Mouse (Mus musculus) lung, embryonic 15.5 days (tissue): ENCODE data around the gene Tesc. TPM values are rescaled to one million over a fixed set of nuclear protein-coding genes. Genes with fewer than 3 reads are reported as not detected.

ENCODE experiments used
- ATAC-seq: fragments of 200-750 bp; cut with Nextera tagmentation; 2 replicates; pipeline ENCODE4 v1.8.0; 2017; ENCODE audit warnings: moderate number of reproducible peaks, borderline replicate concordance; ENCODE audit not compliant: low FRiP score, low TSS enrichment; ENCODE audit errors: extremely low read depth
- H3K27ac ChIP-seq: fragments of 300-500 bp; sonication (generic); 2 replicates; pipeline ENCODE4 v1.5.1; 2015; ENCODE audit warnings: moderate library complexity, mild to moderate bottlenecking, inconsistent platforms
- H3K27me3 ChIP-seq: fragments of 300-500 bp; sonication (generic); 2 replicates; pipeline ENCODE4 v1.6.1; 2015; ENCODE audit warnings: inconsistent platforms
- H3K36me3 ChIP-seq: fragments of 300-500 bp; sonication (generic); 2 replicates; pipeline ENCODE4 v1.6.1; 2015; ENCODE audit warnings: inconsistent platforms
- H3K4me1 ChIP-seq: fragments of 300-500 bp; sonication (generic); 2 replicates; pipeline ENCODE4 v1.6.1; 2015; ENCODE audit warnings: inconsistent platforms
- H3K4me2 ChIP-seq: fragments of 300-500 bp; sonication (generic); 2 replicates; pipeline ENCODE4 v1.6.1; 2015; ENCODE audit warnings: inconsistent platforms, mild to moderate bottlenecking, moderate library complexity
- H3K4me3 ChIP-seq: fragments of 300-500 bp; sonication (generic); 2 replicates; pipeline ENCODE4 v1.5.1; 2015; ENCODE audit warnings: mild to moderate bottlenecking, inconsistent platforms
- H3K9ac ChIP-seq: fragments of 300-500 bp; sonication (generic); 2 replicates; pipeline ENCODE4 v1.6.1; 2015; ENCODE audit warnings: inconsistent platforms
- H3K9me3 ChIP-seq: fragments of 300-500 bp; sonication (generic); 2 replicates; pipeline ENCODE4 v1.6.1; 2016; ENCODE audit warnings: inconsistent platforms
- WGBS: fragments of 180-500 bp; shearing (Covaris S2); methylation state at CpG from one replicate; pipeline ENCODE4 v1.1.7; 2015; 5-methylcytosine and 5-hydroxymethylcytosine counted together
- polyA plus RNA-seq: library from polyadenylated mRNA; unstranded; fragments of >200 nt; fragmentation: Nextera tagmentation; extraction: Ambion mirVana; gene quantifications from 2 replicates; pipeline ENCODE4 v1.2.1, GENCODE M21; 2015

Gene Tesc
- polyA plus RNA-seq, 1 experiment from 2014 or later: 8.8 TPM

DNA sequence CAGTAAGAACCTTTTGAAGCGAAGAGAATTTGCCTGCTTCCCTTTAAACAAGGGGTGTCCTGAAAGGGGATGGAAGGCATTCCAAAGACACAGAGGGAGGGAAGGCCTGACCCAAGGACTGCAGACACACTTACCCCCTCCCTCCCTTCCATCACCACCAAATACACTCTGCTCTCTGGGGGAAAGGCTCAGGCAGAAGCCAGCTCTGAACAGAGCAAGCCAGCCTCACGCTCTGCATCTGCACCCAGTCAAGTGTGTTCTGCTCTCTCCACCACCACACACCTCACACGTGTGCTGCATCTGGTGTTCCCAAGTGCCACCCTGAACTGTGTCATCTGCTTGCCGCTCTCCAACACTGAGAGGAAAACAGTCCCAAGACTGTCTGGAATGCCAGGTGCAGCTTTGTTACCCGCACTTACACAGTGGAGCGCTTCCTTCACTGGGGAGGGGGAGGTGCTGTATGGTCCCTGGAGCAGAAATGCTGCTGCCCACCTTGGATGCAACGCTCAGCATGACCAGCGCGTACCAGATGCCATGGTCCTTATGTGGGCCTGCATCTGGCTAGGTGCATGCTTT, 53.9 kb downstream of the Tesc start:
- Histone ChIP-seq H3K4me3 (no peak overlapping the region), H3K36me3 (peaks cover 9% of the 10 kb centered on the region; the same call in 1 of the 2 replicates), H3K9me3 (no peaks in the 10 kb centered on the region), H3K9ac (no peak overlapping the region), H3K27me3 (no peaks in the 10 kb centered on the region), H3K27ac (no peak overlapping the region), H3K4me2 (no peak overlapping the region), H3K4me1 (peaks cover 33% of the 10 kb centered on the region)
- WGBS: 74% methylated on average over 9 of the region's 9 CpGs
- ATAC-seq: peak; percentile 15; the same call in 1 of the 2 replicates

DNA sequence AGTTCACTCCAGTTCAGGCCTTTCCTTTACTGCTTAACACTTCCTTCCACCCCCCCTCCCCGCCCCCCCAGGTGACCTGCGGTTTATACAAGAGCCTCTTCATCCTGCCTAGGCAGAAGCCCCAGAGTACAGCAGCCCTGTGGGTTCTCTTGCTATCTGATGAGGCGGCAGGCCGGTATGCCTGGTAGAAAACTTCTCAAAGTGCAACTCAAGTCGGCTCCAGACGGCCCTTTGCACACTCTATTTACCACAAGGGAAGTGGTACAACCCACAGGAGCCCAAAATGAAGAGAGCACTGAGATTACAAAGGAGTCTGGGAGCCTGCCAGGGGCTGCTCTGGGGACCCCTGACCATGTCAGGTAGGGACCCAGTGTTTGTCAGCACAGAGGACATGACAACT, 54.5 kb downstream of the Tesc start:
- no peak for ATAC-seq
- Histone ChIP-seq H3K27me3 (no peaks in the 10 kb centered on the region), H3K9ac (no peak overlapping the region), H3K27ac (no peak overlapping the region), H3K4me3 (no peak overlapping the region), H3K9me3 (no peaks in the 10 kb centered on the region), H3K4me1 (peaks cover 33% of the 10 kb centered on the region), H3K36me3 (peaks cover 3% of the 10 kb centered on the region; the same call in 1 of the 2 replicates), H3K4me2 (no peak overlapping the region)
- WGBS: 57% methylated on average over 6 of the region's 6 CpGs

DNA sequence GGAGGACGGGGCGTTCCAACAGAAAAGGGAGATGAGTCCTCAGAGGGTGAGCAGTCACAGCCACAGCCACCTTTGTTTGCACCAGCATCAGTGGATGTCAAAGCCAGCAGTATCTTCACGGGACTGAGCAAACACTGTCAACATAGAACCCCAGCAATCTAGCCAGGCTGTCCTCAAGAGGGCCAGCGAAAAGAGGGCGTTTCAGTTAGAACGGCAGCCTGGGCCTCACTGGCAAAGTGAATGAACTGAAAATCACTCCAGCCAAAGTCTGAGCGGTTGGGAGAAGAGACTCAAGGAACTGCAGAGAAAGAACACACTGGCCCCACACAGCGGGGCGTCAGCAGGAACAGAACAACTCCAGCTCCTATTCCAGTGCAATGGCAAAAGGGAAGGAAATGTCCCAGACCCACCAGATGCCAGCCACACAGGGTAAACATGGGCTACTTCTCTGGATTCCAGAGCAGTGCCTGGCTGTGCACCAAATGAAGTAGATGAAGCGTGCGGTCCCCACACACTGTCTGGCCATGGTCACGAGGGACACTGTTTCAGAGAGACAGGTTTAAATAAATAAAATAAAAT, 55.6 kb downstream of the Tesc start:
- ATAC-seq: no peak; the same call in 1 of the 2 replicates
- Histone ChIP-seq H3K27ac (peak overlapping the region; percentile 41), H3K9ac (no peak overlapping the region), H3K36me3 (0 out of 2 replicates have a peak, but pooled peaks cover 2% of the 10 kb centered on the region), H3K4me3 (no peak overlapping the region), H3K4me2 (no peak overlapping the region), H3K27me3 (no peaks in the 10 kb centered on the region), H3K4me1 (peaks cover 33% of the 10 kb centered on the region), H3K9me3 (no peaks in the 10 kb centered on the region)
- WGBS: 36% methylated on average over 12 of the region's 12 CpGs

DNA sequence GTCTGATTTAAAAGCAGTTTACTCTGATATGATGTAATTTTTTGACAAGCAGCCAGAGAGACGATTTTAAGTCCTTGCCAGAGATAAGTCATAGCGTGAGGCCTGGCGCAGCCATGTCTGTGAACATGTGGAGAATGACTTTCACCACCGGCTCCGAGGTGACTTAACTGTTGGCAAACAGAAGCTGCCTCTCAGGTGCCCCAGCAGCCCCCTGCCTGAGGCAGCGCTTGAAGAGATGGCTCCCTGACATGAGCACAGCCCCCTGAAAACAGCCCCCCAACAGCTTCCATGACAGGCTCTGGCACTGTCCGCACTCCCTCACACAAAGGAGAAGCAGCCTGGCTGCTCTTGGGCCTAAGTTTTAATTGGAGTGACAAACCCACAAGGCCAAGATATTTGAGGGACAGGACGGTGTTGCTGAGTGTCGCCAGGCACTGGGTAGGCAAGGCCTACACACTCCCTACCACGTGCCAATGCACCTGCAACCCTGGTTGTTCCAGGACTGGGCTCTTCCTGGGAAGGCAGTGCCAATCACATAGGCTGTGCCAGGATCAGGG, 56.7 kb downstream of the Tesc start:
- ATAC-seq: no peak
- H3K27me3 ChIP-seq: no peaks in the 10 kb centered on the region
- no peaks in the 10 kb centered on the region for H3K9me3 ChIP-seq
- no peak overlapping the region for H3K27ac ChIP-seq
- no peak overlapping the region for H3K4me2 ChIP-seq
- 49% methylated on average over 10 of the region's 10 CpGs for WGBS
- no peak overlapping the region for H3K4me3 ChIP-seq
- H3K9ac ChIP-seq: no peak overlapping the region
- peaks cover 33% of the 10 kb centered on the region for H3K4me1 ChIP-seq
- 0 out of 2 replicates have a peak, but pooled peaks cover 2% of the 10 kb centered on the region for H3K36me3 ChIP-seq

DNA sequence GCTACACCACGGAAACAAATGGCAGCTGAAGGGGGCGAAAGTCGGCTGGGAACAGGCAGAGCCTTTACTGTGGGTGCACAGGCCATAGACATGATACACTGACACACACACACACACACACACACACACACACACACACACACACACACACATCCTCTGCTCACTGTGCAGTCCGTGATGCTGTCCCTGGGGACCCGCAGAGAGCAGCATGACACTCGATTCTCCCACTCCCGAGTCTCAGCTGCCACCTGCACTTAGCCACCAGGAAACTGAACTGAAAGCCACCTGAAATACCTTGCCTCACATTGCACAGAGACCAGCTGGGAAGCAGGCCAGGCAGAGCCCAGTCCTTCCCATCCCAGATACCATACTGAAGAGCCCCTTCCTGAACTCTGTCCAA, 57.8 kb downstream of the Tesc start:
- no peak for ATAC-seq
- WGBS: 78% methylated on average over 7 of the region's 7 CpGs
- H3K36me3 ChIP-seq: peaks cover 4% of the 10 kb centered on the region
- peaks cover 33% of the 10 kb centered on the region for H3K4me1 ChIP-seq
- H3K4me3 ChIP-seq: no peak overlapping the region
- H3K4me2 ChIP-seq: no peak overlapping the region
- no peak overlapping the region for H3K27ac ChIP-seq
- no peaks in the 10 kb centered on the region for H3K27me3 ChIP-seq
- no peak overlapping the region for H3K9ac ChIP-seq
- H3K9me3 ChIP-seq: no peaks in the 10 kb centered on the region

DNA sequence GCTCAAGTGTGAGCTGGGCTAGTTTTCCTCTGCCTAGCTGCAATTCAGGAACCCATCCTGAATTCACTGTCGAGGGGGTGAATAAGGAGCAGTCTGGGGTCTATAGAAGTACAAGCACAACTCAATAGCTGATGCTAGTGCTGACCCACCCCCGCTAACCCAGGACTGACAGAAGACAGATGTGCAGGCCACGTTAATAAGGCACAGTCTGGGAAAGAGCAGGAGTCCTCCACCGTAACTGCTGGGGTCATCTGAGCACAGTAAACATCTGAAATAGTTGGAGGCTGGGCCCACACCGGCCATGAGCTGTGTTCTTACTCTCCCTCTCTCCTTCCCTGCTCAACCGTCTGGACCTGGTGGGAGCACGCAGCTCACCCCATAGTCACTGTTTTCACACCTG, 59.4 kb downstream of the Tesc start:
- H3K36me3 ChIP-seq: peaks cover 19% of the 10 kb centered on the region
- H3K4me2 ChIP-seq: no peak overlapping the region
- no peak for ATAC-seq
- no peak overlapping the region for H3K4me3 ChIP-seq
- WGBS: 37% methylated on average over 7 of the region's 7 CpGs
- H3K27ac ChIP-seq: no peak overlapping the region
- no peaks in the 10 kb centered on the region for H3K9me3 ChIP-seq
- H3K4me1 ChIP-seq: peaks cover 29% of the 10 kb centered on the region
- no peak overlapping the region for H3K9ac ChIP-seq
- H3K27me3 ChIP-seq: no peaks in the 10 kb centered on the region

DNA sequence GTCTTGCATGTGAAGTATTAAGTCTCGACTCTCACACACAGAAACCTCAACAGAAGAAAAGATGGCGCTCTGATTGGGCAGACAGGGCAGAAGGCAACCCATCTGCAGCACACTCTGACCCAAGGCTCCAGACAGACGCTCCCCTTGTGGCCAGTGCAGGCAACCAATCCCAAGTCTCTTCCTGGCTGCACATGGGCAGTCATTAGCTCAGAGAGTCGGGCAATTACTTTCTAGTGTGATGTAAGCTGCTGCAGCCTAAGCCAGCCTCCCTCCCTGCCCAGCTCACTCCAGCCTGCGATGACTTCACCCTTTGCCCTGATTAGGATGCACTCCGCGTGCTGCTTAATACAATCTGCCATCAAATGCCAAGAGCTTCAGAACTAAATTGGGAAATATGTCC, 61.6 kb downstream of the Tesc start:
- H3K4me1 ChIP-seq: peaks cover 9% of the 10 kb centered on the region

DNA sequence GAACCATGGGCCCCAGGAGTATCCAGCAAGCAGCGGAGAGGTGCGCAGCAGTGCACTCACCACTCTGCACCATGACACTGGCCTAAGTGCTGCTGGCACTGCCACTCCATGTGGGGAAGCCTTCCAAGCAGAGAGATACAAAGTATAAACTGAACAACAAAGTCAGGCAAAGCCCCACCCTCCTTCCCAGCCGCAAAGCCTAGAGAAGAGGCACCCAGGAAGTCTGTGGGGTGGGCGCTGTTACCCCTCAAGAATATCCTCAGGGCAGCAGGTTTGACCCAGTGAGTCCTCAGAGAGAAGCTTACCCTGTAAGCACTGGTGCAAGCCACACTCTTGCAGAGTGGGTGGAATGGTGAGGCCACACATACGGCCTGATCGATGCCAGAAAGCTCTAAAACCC, 62.6 kb downstream of the Tesc start:
- Histone ChIP-seq H3K9me3 (no peaks in the 10 kb centered on the region), H3K4me2 (no peak overlapping the region), H3K27ac (no peak overlapping the region), H3K36me3 (peaks cover 46% of the 10 kb centered on the region), H3K27me3 (no peaks in the 10 kb centered on the region), H3K4me1 (no peaks in the 10 kb centered on the region), H3K9ac (no peak overlapping the region), H3K4me3 (no peak overlapping the region)
- 97% methylated on average over 6 of the region's 6 CpGs for WGBS
- ATAC-seq: no peak

More for the DNA sequence above, 61.6 kb downstream of the Tesc start:
- Histone ChIP-seq H3K27me3 (no peaks in the 10 kb centered on the region), H3K4me2 (no peak overlapping the region), H3K4me3 (no peak overlapping the region), H3K9ac (no peak overlapping the region), H3K9me3 (no peaks in the 10 kb centered on the region), H3K36me3 (peaks cover 40% of the 10 kb centered on the region), H3K27ac (no peak overlapping the region)
- no peak for ATAC-seq
- WGBS: 62% methylated on average over 7 of the region's 7 CpGs

DNA sequence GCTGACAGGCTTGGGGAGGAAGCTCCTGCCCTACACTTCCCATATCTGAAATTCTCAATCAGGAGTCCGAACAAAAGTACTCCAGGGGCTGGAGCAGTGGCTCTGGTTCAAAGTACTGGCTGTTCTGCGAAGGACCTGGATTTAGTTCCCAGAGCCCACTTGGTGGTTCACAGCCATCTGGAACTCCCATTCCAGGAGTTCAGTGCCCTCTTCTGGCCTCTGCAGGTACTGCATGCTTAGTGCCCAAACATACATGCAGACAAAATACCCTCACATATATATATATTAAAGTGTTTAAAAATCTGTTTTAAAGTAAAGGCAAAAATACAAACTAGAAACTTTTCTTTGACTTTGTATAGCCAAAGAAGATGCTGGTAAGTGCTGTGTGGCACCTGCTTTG, 63.3 kb downstream of the Tesc start:
- Histone ChIP-seq H3K36me3 (peaks cover 52% of the 10 kb centered on the region), H3K4me2 (no peak overlapping the region), H3K27ac (no peak overlapping the region), H3K4me1 (no peaks in the 10 kb centered on the region), H3K9ac (no peak overlapping the region), H3K9me3 (no peaks in the 10 kb centered on the region), H3K4me3 (no peak overlapping the region), H3K27me3 (no peaks in the 10 kb centered on the region)
- no peak for ATAC-seq
- 92% methylated on average over 2 of the region's 2 CpGs for WGBS

DNA sequence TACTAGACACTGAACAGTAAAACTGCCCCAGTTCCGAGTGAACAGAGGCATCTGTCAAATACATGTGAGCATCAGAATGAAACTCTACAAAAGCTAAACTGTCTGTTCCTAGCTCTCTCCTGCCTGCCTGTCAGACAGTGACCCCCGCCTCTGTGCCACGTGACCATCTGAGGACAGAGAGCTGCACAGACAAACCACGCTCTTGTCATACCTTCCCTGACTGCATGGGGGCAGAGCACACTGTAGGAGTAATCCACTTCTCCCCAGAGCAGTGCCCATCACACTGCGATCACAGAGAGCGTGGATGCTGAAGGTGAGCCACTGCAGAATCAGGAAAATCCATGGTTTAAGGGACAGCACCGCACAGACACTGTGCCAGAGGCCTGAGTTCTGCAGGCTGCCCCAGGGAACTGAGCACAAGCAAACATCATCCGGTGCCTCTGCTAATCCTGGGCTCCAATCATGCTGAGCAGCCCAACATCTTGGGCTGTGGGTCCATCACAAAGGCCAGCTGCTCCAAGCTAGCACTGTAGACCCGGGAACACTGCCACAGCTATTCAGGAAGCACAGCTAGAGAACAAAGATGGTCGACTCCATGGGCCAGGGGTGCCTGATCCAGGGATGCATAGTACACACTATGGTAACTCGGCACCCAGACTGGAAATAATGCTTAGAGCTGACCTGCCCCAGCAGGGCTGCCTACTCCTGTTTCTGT, 65.9 kb downstream of the Tesc start:
- no peak overlapping the region for H3K4me3 ChIP-seq
- H3K36me3 ChIP-seq: peaks cover 57% of the 10 kb centered on the region
- no peaks in the 10 kb centered on the region for H3K9me3 ChIP-seq
- no peaks in the 10 kb centered on the region for H3K27me3 ChIP-seq
- no peak overlapping the region for H3K4me2 ChIP-seq
- whole genome bisulfite sequencing: 77% methylated on average over 11 of the region's 11 CpGs
- no peak overlapping the region for H3K27ac ChIP-seq
- H3K9ac ChIP-seq: no peak overlapping the region
- H3K4me1 ChIP-seq: no peaks in the 10 kb centered on the region
- ATAC-seq: no peak

DNA sequence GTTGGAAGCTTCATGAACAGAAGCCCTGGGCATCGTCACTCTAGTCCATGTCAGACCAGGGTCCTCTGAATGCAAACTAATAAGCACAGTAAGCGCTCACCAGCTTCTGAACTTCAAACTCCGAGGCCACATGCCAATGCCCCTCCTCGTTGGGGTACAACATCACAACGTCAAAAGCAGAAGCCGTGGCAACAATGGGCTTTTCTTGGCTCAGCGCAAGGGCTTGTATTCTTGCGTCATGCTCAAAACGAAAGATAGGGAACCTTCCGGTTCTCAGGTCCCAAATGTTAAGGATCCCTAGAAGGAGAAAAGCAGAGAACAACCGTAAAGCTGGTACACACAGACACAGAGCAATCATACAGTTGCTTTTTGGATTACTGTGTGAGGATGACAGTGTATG, 67.9 kb downstream of the Tesc start:
- Histone ChIP-seq H3K27me3 (no peaks in the 10 kb centered on the region), H3K9me3 (no peaks in the 10 kb centered on the region), H3K27ac (no peak overlapping the region), H3K9ac (no peak overlapping the region), H3K4me1 (no peaks in the 10 kb centered on the region), H3K4me2 (no peak overlapping the region), H3K4me3 (no peak overlapping the region), H3K36me3 (peaks cover 52% of the 10 kb centered on the region)
- no peak for ATAC-seq
- 86% methylated on average over 11 of the region's 11 CpGs for WGBS

DNA sequence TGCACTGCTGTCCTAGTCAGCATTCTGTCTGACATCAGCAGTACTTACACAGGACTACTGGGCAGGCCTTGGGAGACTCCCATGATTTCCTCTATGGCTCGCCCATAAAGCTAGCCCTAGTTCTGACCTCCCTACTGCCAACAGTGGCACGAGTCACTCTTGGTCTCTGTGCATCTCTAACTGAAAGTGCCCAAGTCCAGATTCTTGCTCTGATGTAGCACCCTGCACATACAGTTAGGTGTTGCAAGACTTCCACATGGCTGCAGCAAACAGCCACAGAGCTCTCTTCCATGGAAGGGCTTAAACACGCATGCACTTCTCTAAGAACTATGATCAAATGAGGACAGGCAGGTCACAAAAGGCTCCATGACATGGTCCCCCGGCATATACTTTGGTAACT, 68.3 kb downstream of the Tesc start:
- Histone ChIP-seq H3K9me3 (no peaks in the 10 kb centered on the region), H3K36me3 (peaks cover 48% of the 10 kb centered on the region), H3K4me3 (no peak overlapping the region), H3K4me1 (no peaks in the 10 kb centered on the region), H3K4me2 (no peak overlapping the region), H3K27me3 (no peaks in the 10 kb centered on the region), H3K27ac (no peak overlapping the region), H3K9ac (no peak overlapping the region)
- WGBS: 83% methylated on average over 4 of the region's 4 CpGs
- no peak for ATAC-seq
